Mouse (Mus musculus) Patski (cell line): ENCODE results near the gene Appl1. TPM values are rescaled to one million over a fixed set of nuclear protein-coding genes. Genes with fewer than 3 reads are reported as not detected.

ENCODE experiments used
- ATAC-seq: fragments of 100-300 bp; one replicate; pipeline ENCODE4 v1.8.0; 2021
- CTCF ChIA-PET: fragments of 350-600 bp; sonication (Branson Sonifier 250); formaldehyde crosslinking; loops from one replicate; lab custom pipeline; 2022; ENCODE audit warnings: inconsistent platforms; lab: Charles Lee
- POLR2A ChIA-PET: fragments of 350-600 bp; sonication (Branson Sonifier 250); formaldehyde crosslinking; loops from one replicate; lab custom pipeline; 2022; ENCODE audit warnings: antibody characterized with exemption, inconsistent platforms; lab: Charles Lee
- DNase-seq: peaks from one replicate; pipeline ENCODE4 v3.0.0-alpha.2; 2011; ENCODE audit warnings: low read depth, low spot score
- H3K27me3 ChIP-seq: fragments of 371-371 bp; one replicate; pipeline ENCODE4 v1.5.1; 2021
- CTCF ChIP-seq: fragments of 100-300 bp; IDR thresholded peaks from one replicate; pipeline ENCODE4 v1.5.1; 2021
- in situ Hi-C: fragments of 300-500 bp; cut with MboI; formaldehyde crosslinking; loops from 3 replicates; pipeline ENCODE4 v1.11.1; 2018; ENCODE audit warnings: low pct_unique_long_range_greater_than_20kb, mixed read lengths
- polyA plus RNA-seq: library from polyadenylated mRNA; unstranded; gene quantifications from one replicate; pipeline ENCODE4 v1.2.3, GENCODE M21; 2021

Appl1 gene
- polyA plus RNA-seq, 1 experiment from 2014 or later = 18.3 TPM

DNA sequence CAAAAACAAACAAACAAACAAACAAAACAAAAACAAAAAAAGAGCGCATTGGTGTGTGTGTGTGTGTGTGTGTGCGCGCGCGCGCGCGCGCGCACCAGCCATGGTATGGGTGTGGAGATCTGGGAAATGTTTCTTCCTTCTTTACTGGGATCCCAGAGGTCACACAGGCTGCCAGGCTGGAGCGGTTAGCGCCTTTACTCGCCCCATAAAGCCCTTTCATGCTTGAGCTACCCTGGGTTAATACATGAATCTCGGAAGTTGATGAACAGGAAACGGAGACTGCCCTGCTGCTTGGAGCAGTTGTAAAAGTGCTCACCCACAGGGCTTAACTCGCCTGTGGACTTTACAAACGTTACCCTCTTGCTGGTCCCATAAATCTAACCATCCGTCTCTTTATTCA, 20.6 kb upstream of the Appl1 start:
- TF ChIP-seq CTCF = no peak
- peaks cover under 1% of the 10 kb centered on the region for H3K27me3 ChIP-seq
- ATAC-seq (no peak), DNase-seq (no peak)
- CTCF ChIA-PET = no interaction called here
- in situ Hi-C loops = no loop called here
- POLR2A ChIA-PET = interaction anchor here (0.6 kb wide), 1 partner anchor 389 kb away, joined by 3 read pairs; no protein-coding TSS in a partner anchor

DNA sequence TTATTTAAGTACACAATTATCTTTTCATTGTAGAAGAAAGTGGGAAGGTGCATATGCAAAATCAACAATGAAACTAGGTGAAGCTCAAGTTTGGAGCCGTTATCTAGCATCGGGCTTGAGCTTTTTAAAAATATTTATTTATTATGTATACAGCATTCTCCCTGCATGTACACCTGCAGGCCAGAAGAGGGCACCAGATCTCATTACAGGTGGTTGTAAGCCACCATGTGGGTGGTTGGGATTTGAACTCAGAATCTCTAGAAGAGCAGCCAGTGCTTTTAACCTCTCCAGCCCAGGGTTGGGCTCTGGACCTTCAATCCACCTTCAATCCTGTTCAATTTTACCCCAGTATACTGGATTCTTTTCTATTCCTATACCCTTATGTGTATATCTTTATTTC, 17.7 kb upstream of the Appl1 start:
- ChIA-PET POLR2A (no interaction called here), CTCF (interaction anchor here (1.1 to 2.0 kb wide), 4 partner anchors 37 to 108 kb away, joined by 3 to 8 read pairs (median 5); no protein-coding TSS in a partner anchor)
- DNase-seq (no peak), ATAC-seq (no peak)
- in situ Hi-C loops = loop anchor here (5.0 kb wide), 1 partner anchor 34 kb away; no protein-coding TSS in a partner anchor
- H3K27me3 ChIP-seq = no peaks in the 10 kb centered on the region
- peak; percentile 83 for TF ChIP-seq CTCF

DNA sequence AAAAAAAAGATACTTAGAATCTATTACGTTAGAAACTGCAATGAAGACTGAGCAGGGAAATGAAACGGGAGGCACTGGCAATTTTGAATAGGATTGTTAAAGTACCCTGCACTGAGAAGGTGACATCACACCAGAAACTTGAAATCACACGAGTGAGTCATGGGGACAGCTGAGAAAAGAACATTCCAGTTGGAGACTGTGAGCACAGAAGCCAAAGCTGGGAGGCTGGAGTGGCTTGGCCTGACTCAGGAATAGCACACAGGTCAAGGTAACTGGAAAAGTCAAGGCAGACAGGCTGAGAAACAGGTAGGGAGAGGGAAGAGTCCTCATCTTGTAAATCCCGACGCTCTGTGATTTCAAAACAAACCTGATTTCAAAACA, 11.1 kb upstream of the Appl1 start:
- TF ChIP-seq CTCF = no peak
- POLR2A ChIA-PET = no interaction called here
- DNase-seq (no peak), ATAC-seq (peak; percentile 90)
- in situ Hi-C loops = no loop called here
- CTCF ChIA-PET = interaction anchor here (2.0 kb wide), 1 partner anchor 48 kb away, joined by 6 read pairs; no protein-coding TSS in a partner anchor
- no peaks in the 10 kb centered on the region for H3K27me3 ChIP-seq

DNA sequence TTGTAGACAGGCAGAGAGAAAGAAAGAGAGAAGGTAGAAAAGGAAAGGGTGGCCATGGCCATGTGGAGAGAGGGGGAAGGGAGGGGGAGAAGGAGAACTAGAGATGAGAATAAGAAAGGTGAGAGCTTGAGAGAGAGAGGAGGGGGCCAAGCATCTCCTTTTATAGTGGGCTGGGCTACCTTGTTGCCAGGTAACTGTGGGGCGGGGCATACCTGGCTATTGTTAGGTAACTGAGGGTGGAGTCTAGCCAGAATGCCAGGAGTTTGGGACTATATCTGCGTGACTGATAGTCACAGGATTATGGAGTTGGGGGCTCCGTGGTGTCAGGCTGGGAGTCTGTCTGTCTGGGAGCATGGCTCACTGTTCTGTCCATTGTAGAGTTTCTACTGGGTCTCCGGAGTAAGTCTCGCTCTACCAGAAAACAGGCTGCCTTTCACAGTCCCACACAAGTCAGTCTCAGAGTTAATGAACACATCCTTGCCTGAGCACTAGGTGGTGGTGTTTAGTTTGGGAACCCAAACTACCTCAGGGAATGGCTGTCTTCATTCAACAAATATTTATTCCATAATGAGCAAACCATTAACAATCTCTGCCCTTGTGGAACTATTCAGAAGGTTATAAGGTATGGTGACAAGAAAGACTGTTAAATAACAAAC, 10.6 kb upstream of the Appl1 start:
- TF ChIP-seq CTCF = peak; percentile 67
- peak; percentile 87 for ATAC-seq
- no peaks in the 10 kb centered on the region for H3K27me3 ChIP-seq
- ChIA-PET POLR2A (no interaction called here), CTCF (interaction anchor here (2.0 kb wide), 1 partner anchor 49 kb away, joined by 6 read pairs; no protein-coding TSS in a partner anchor)
- in situ Hi-C loops = no loop called here
- peak; percentile 24 for DNase-seq

DNA sequence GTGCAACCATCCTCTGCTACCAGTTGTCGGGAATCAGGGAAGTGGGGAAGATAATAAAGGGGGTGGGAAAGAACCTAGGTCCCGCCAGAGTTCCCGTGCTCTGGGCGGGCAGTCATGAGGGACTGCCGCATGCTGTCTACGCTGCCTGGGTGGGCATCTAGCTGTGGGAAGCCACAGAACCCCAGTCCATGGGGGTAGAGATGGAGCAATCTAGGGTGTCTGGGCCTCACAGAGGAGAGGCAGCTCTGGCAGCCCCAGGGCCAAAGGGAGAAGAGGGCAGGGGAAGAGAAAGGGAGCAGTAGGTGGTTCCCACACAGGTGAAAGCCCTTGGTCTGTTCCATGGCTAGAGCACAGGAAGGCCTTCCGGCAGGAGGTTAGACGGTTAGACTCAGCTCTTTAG, 10.0 kb upstream of the Appl1 start:
- DNase-seq = no peak
- TF ChIP-seq CTCF = no peak
- H3K27me3 ChIP-seq = no peaks in the 10 kb centered on the region
- CTCF ChIA-PET = interaction anchor here (2.0 kb wide), 1 partner anchor 50 kb away, joined by 6 read pairs; no protein-coding TSS in a partner anchor
- POLR2A ChIA-PET = no interaction called here
- in situ Hi-C loops = no loop called here
- no peak for ATAC-seq

DNA sequence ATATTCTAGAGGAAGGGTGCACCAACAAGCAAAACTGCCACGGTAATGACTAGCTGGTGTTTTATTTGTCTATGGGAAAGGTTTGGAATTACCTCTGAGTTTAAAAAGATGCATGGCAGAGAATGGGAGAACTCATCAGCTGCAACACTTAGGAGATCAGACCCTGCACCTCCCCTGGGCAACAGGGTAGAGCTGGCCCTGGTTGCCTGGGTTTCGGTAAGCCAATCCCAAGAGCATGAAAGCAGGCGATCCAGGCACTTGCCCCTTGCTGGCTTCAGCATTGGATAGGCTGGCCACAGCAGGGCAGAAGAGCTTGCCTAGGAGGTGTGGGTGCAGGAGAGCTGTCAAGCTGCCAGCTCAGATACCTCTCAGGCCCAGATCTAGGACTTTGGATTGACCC, 8.8 kb upstream of the Appl1 start:
- TF ChIP-seq CTCF = no peak
- ChIA-PET POLR2A (no interaction called here), CTCF (interaction anchor here (1.6 kb wide), 1 partner anchor 50 kb away, joined by 6 read pairs; no protein-coding TSS in a partner anchor)
- H3K27me3 ChIP-seq = no peaks in the 10 kb centered on the region
- DNase-seq = no peak
- in situ Hi-C loops = no loop called here
- no peak for ATAC-seq

DNA sequence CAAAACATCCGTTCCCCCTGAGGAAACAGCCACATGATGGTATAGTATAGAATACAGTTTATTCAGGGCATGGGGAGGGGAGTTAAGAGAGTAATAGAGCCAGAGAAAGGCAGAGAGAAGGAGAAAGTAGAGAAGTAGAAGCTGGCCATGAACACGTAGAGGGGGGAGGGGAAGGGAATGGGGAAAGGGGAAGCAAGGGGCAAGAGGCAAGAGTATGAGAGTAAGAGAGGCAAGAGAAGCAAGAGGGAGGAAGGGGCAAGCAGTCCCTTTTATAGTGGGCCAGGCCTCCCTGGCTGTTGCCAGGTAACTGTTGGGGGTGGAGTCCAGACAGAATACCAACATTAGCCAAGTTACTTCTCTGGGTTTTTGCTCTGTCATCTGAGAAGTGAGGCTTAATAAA, 6.5 kb upstream of the Appl1 start:
- ChIA-PET POLR2A (no interaction called here), CTCF (no interaction called here)
- no peak for TF ChIP-seq CTCF
- ATAC-seq (no peak), DNase-seq (no peak)
- in situ Hi-C loops = no loop called here
- H3K27me3 ChIP-seq = no peaks in the 10 kb centered on the region

DNA sequence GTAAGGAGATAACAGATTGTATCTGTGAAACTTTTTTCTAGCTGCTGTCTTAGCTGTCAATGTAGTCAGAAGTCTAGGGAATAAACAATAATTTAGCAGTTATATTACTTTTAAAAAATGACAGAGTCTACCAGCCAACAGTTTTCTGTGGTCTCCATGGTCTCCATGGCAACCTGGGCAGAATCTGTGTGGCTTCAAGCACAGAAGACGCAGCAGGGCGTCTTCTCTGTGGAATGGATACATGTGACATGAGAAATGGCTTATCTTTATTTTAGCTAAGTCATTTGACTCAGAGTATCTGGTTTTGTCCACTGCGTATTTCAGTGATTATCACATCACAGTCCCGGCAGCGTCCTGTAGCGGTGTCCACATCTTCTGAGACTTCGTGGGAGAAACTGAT, 5.2 kb upstream of the Appl1 start:
- CTCF ChIA-PET = interaction anchor here (0.9 to 1.1 kb wide), 2 partner anchors 8 to 120 kb away, joined by 3 to 4 read pairs; no protein-coding TSS in a partner anchor
- ATAC-seq (no peak), DNase-seq (no peak)
- no peak for TF ChIP-seq CTCF
- POLR2A ChIA-PET = no interaction called here
- in situ Hi-C loops = no loop called here
- no peaks in the 10 kb centered on the region for H3K27me3 ChIP-seq

DNA sequence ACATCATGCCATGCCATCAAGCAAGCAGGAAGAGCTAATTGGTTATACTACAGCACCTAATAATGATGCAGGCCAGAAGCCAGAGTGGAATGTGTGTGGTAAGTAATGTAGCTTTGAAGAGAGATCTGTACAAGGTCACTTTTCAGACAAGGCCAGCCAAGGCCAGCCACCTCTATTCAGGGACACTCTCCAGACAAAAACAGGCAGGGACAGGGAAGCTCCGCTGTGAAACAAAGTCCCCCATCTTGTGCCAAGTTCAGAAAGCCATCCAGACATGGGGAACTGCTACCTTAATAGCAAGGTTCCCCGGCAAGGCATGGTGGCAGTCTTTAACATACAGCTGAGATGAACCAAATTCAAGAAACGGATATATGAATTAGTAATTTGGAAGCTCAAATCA, 4.5 kb upstream of the Appl1 start:
- TF ChIP-seq CTCF = no peak
- CTCF ChIA-PET = interaction anchor here (0.9 to 1.2 kb wide), 3 partner anchors 9 to 121 kb away, joined by 3 to 4 read pairs (median 3); no protein-coding TSS in a partner anchor
- no peak for DNase-seq

DNA sequence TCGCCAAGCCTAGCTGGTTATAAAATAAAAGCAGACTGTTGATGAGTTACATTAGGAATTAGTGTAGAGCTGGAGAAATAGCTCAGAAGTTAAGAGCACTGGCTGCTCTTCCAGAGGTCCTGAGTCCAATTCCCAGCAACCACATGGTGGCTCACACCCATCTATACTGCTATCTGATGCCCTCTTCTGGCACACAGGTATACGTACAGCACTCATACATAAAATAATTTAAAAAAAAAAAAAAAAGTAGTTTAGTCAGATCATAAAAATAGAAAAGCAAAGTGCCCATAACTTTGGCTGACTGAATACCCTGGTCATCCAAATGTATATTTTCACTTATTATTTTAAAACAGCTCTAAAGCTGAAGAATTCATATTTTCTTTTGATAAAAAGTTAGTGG, 2.1 kb upstream of the Appl1 start:
- POLR2A ChIA-PET = no interaction called here
- no peaks in the 10 kb centered on the region for H3K27me3 ChIP-seq
- DNase-seq (no peak), ATAC-seq (no peak)
- in situ Hi-C loops = no loop called here
- peak; percentile 22 for TF ChIP-seq CTCF
- CTCF ChIA-PET = interaction anchor here (1.1 kb wide), 1 partner anchor 12 kb away, joined by 3 read pairs; no protein-coding TSS in a partner anchor

More for the DNA sequence above, 4.5 kb upstream of the Appl1 start:
- ATAC-seq = no peak
- in situ Hi-C loops = no loop called here
- no peaks in the 10 kb centered on the region for H3K27me3 ChIP-seq
- POLR2A ChIA-PET = no interaction called here

DNA sequence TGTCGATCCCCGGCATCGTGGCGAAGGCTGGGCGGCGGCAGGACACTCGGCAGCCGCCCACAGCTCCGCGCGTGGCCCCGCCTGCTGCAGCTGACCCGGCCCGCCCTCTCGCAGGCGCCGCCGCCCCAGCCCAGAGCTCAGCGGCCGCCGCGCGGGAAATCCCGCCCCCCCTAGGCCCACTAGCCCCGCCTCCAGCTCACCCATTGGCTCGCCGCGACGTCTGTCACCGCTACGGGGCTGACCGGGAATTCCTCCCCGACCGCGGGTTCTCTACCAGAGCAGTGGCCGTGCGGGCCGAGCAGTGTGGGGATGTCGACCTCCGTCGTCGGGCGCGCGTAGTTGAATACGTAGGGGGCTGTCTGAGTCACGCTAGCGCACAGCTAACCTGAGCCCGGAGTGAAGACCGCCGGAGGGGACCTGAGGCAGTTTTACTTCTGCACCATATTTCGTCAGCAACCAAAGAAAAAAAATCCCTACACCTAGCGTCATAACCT, 546 bp downstream of the Appl1 start:
- CTCF ChIA-PET = interaction anchor here (0.9 to 1.2 kb wide), 3 partner anchors 14 to 59 kb away, joined by 3 to 4 read pairs (median 3); no protein-coding TSS in a partner anchor
- peak; percentile 99 for ATAC-seq
- TF ChIP-seq CTCF = no peak

More for the DNA sequence above, 546 bp downstream of the Appl1 start:
- peak; percentile 64 for DNase-seq
- POLR2A ChIA-PET = no interaction called here
- H3K27me3 ChIP-seq = no peaks in the 10 kb centered on the region
- in situ Hi-C loops = no loop called here
